Mouse (Mus musculus): Measurements from ENCODE around the gene Kctd20. TPM values are rescaled to one million over a fixed set of nuclear protein-coding genes. Genes with fewer than 3 reads are reported as not detected.
"Not testable (repeated sequence)": the region's sequence is repeated elsewhere in the genome, so short reads cannot be mapped to it uniquely, and the experiment has no call there.

Kctd20 gene
- polyA plus RNA-seq, 1 experiment from 2014 or later, result 47.2 TPM

- no peak overlapping the region for H3K4me3 ChIP-seq (ENCODE audit: inconsistent target)
- H3K36me3 ChIP-seq (ENCODE audit: inconsistent target), result peaks cover 88% of the 10 kb centered on the region
- H3K27ac ChIP-seq, result no peak overlapping the region
- H3K79me2 ChIP-seq (ENCODE audit: inconsistent target), result no peaks in the 10 kb centered on the region; the same call in 1 of the 2 replicates
- WGBS (ENCODE audit: missing documents), result 64% methylated on average over 4 of the region's 4 CpGs
Observed at GRCm38 (mm10) chr17:28987713-28988112, 36.0 kb downstream of the Kctd20 start.

GRCm38 (mm10) chr17:28988291-28988690 lies 36.5 kb downstream of the Kctd20 start:
- Histone ChIP-seq H3K79me2 (ENCODE audit: inconsistent target) (peaks cover 6% of the 10 kb centered on the region; the same call in 1 of the 2 replicates), H3K27ac (no peak overlapping the region), H3K4me3 (ENCODE audit: inconsistent target) (no peak overlapping the region), H3K36me3 (ENCODE audit: inconsistent target) (peaks cover 83% of the 10 kb centered on the region)
- WGBS (ENCODE audit: missing documents), result 94% methylated on average over 4 of the region's 4 CpGs

- WGBS (ENCODE audit: missing documents), result 100% methylated on average over 3 of the region's 3 CpGs
- H3K4me3 ChIP-seq (ENCODE audit: inconsistent target), result no peak overlapping the region
- peaks cover 13% of the 10 kb centered on the region for H3K79me2 ChIP-seq (ENCODE audit: inconsistent target)
- H3K36me3 ChIP-seq (ENCODE audit: inconsistent target), result peaks cover 76% of the 10 kb centered on the region
- no peak overlapping the region for H3K27ac ChIP-seq
Observed at GRCm38 (mm10) chr17:28988996-28989395, 37.2 kb downstream of the Kctd20 start.

GRCm38 (mm10) chr17:28990060-28990459 lies 38.3 kb downstream of the Kctd20 start:
- Histone ChIP-seq H3K36me3 (ENCODE audit: inconsistent target) (peaks cover 71% of the 10 kb centered on the region), H3K4me3 (ENCODE audit: inconsistent target) (no peak overlapping the region), H3K79me2 (ENCODE audit: inconsistent target) (peaks cover 23% of the 10 kb centered on the region), H3K27ac (no peak overlapping the region)
- WGBS (ENCODE audit: missing documents), result 94% methylated on average over 4 of the region's 4 CpGs

- Histone ChIP-seq H3K36me3 (ENCODE audit: inconsistent target) (peaks cover 73% of the 10 kb centered on the region), H3K4me3 (ENCODE audit: inconsistent target) (no peak overlapping the region), H3K27ac (no peak overlapping the region)
Observed at GRCm38 (mm10) chr17:28991286-28991685, 39.5 kb downstream of the Kctd20 start.

GRCm38 (mm10) chr17:28992105-28992504 lies 40.4 kb downstream of the Kctd20 start:
- 94% methylated on average over 6 of the region's 7 CpGs for WGBS (ENCODE audit: missing documents)
- H3K79me2 ChIP-seq (ENCODE audit: inconsistent target), result peaks cover 44% of the 10 kb centered on the region
- H3K36me3 ChIP-seq (ENCODE audit: inconsistent target), result peaks cover 72% of the 10 kb centered on the region
- H3K4me3 ChIP-seq (ENCODE audit: inconsistent target), result no peak overlapping the region
- H3K27ac ChIP-seq, result no peak overlapping the region

More at GRCm38 (mm10) chr17:28991286-28991685, 39.5 kb downstream of the Kctd20 start:
- H3K79me2 ChIP-seq (ENCODE audit: inconsistent target), result peaks cover 36% of the 10 kb centered on the region
- WGBS (ENCODE audit: missing documents), result 89% methylated on average over 9 of the region's 9 CpGs

- WGBS (ENCODE audit: missing documents), result no CpG with 5 or more reads among the region's 1 CpGs
- peaks cover 72% of the 10 kb centered on the region for H3K36me3 ChIP-seq (ENCODE audit: inconsistent target)
- H3K79me2 ChIP-seq (ENCODE audit: inconsistent target), result peaks cover 53% of the 10 kb centered on the region
- H3K4me3 ChIP-seq (ENCODE audit: inconsistent target); H3K27ac ChIP-seq: not testable (repeated sequence)
Observed at GRCm38 (mm10) chr17:28993004-28993403, 41.3 kb downstream of the Kctd20 start.

- H3K36me3 ChIP-seq (ENCODE audit: inconsistent target), result peaks cover 72% of the 10 kb centered on the region
Observed at GRCm38 (mm10) chr17:28994615-28995014, 42.9 kb downstream of the Kctd20 start.

GRCm38 (mm10) chr17:29000465-29000864 lies 48.7 kb downstream of the Kctd20 start:
- no peak overlapping the region for H3K4me3 ChIP-seq (ENCODE audit: inconsistent target)
- WGBS (ENCODE audit: missing documents), result 29% methylated on average over 6 of the region's 6 CpGs
- H3K36me3 ChIP-seq (ENCODE audit: inconsistent target), result peaks cover 41% of the 10 kb centered on the region
- no peak overlapping the region; the same call in 1 of the 2 replicates for H3K27ac ChIP-seq
- H3K79me2 ChIP-seq (ENCODE audit: inconsistent target), result peaks cover 100% of the 10 kb centered on the region

More at GRCm38 (mm10) chr17:28994615-28995014, 42.9 kb downstream of the Kctd20 start:
- Histone ChIP-seq H3K4me3 (ENCODE audit: inconsistent target) (no peak overlapping the region), H3K27ac (no peak overlapping the region), H3K79me2 (ENCODE audit: inconsistent target) (peaks cover 69% of the 10 kb centered on the region)
- 99% methylated on average over 4 of the region's 4 CpGs for WGBS (ENCODE audit: missing documents)

- WGBS (ENCODE audit: missing documents), result 14% methylated on average over 1 of the region's 1 CpGs
- H3K79me2 ChIP-seq (ENCODE audit: inconsistent target), result peaks cover 88% of the 10 kb centered on the region
- H3K4me3 ChIP-seq (ENCODE audit: inconsistent target), result no peak overlapping the region
- H3K36me3 ChIP-seq (ENCODE audit: inconsistent target), result peaks cover 12% of the 10 kb centered on the region
- H3K27ac ChIP-seq, result peak overlapping the region; percentile 19; the same call in 1 of the 2 replicates
Observed at GRCm38 (mm10) chr17:29003740-29004139, 52.0 kb downstream of the Kctd20 start.

GRCm38 (mm10) chr17:29005002-29005401 lies 53.3 kb downstream of the Kctd20 start:
- Histone ChIP-seq H3K4me3 (ENCODE audit: inconsistent target) (no peak overlapping the region), H3K36me3 (ENCODE audit: inconsistent target) (no peaks in the 10 kb centered on the region), H3K27ac (no peak overlapping the region), H3K79me2 (ENCODE audit: inconsistent target) (peaks cover 75% of the 10 kb centered on the region)
- WGBS (ENCODE audit: missing documents), result 100% methylated on average over 3 of the region's 3 CpGs

- 7% methylated on average over 4 of the region's 7 CpGs for WGBS (ENCODE audit: missing documents)
- H3K36me3 ChIP-seq (ENCODE audit: inconsistent target), result no peaks in the 10 kb centered on the region
- peaks cover 57% of the 10 kb centered on the region for H3K79me2 ChIP-seq (ENCODE audit: inconsistent target)
- peak overlapping the region; percentile 93 for H3K27ac ChIP-seq
- H3K4me3 ChIP-seq (ENCODE audit: inconsistent target), result peak overlapping the region; percentile 100
Observed at GRCm38 (mm10) chr17:29006812-29007211, 55.1 kb downstream of the Kctd20 start.

GRCm38 (mm10) chr17:29007243-29007640 lies 55.5 kb downstream of the Kctd20 start:
- under 1% methylated on average over 19 of the region's 19 CpGs for WGBS (ENCODE audit: missing documents)
- H3K4me3 ChIP-seq (ENCODE audit: inconsistent target), result peak overlapping the region; percentile 100

GRCm38 (mm10) chr17:29007641-29008325 lies 56.0 kb downstream of the Kctd20 start, which contains the start of gene Stk38:
Gene Stk38 (minus strand): TSS chr17:29007995.
- Histone ChIP-seq H3K36me3 (ENCODE audit: inconsistent target) (no peaks in the 10 kb centered on the region), H3K27ac (peak within 1 kb of the TSS; percentile 93), H3K4me3 (ENCODE audit: inconsistent target) (peak within 1 kb of the TSS; percentile 100), H3K79me2 (ENCODE audit: inconsistent target) (peaks cover 47% of the 10 kb centered on the region)
- under 1% methylated on average over 63 of the region's 65 CpGs for WGBS (ENCODE audit: missing documents)

More at GRCm38 (mm10) chr17:29007243-29007640, 55.5 kb downstream of the Kctd20 start:
- Histone ChIP-seq H3K27ac (peak overlapping the region; percentile 93), H3K79me2 (ENCODE audit: inconsistent target) (peaks cover 53% of the 10 kb centered on the region), H3K36me3 (ENCODE audit: inconsistent target) (no peaks in the 10 kb centered on the region)

- Histone ChIP-seq H3K4me3 (ENCODE audit: inconsistent target) (peak overlapping the region; percentile 21; the same call in 1 of the 2 replicates), H3K27ac (peak overlapping the region; percentile 93), H3K36me3 (ENCODE audit: inconsistent target) (no peaks in the 10 kb centered on the region), H3K79me2 (ENCODE audit: inconsistent target) (peaks cover 42% of the 10 kb centered on the region)
- 15% methylated on average over 8 of the region's 8 CpGs for WGBS (ENCODE audit: missing documents)
Observed at GRCm38 (mm10) chr17:29008326-29008650, 56.5 kb downstream of the Kctd20 start.
